Mouse (Mus musculus) midbrain, embryonic 11.5 days (tissue): ENCODE data around the gene Gata3. TPM values are rescaled to one million over a fixed set of nuclear protein-coding genes. Genes with fewer than 3 reads are reported as not detected.
A peak's percentile ranks its signal among the peaks of the same experiment; 100 is the strongest.

Experiments
- ATAC-seq: fragments of 200-750 bp; cut with Nextera tagmentation; 2 replicates; pipeline ENCODE4 v1.8.0; 2017; ENCODE audit warnings: moderate TSS enrichment, moderate library complexity; ENCODE audit not compliant: low FRiP score
- DNase-seq: peaks from one replicate; pipeline ENCODE4 v3.0.0; 2015; ENCODE audit warnings: low spot score; ENCODE audit errors: missing footprints
- H3K27ac ChIP-seq: fragments of 300-500 bp; sonication (generic); 2 replicates; pipeline ENCODE4 v1.5.1; 2014; ENCODE audit warnings: low read depth, low read length
- H3K27me3 ChIP-seq: fragments of 300-500 bp; sonication (generic); 2 replicates; pipeline ENCODE4 v1.6.1; 2014; ENCODE audit warnings: mild to moderate bottlenecking, low read length, moderate library complexity, mixed read lengths; ENCODE audit not compliant: control insufficient read depth, insufficient read depth
- H3K36me3 ChIP-seq: fragments of 300-500 bp; sonication (generic); 2 replicates; pipeline ENCODE4 v1.6.1; 2014; ENCODE audit warnings: mild to moderate bottlenecking, low read length, moderate library complexity, mixed read lengths; ENCODE audit not compliant: control insufficient read depth, insufficient read depth
- H3K4me1 ChIP-seq: fragments of 300-500 bp; sonication (generic); 2 replicates; pipeline ENCODE4 v1.6.1; 2014; ENCODE audit warnings: low read length; ENCODE audit not compliant: control insufficient read depth, insufficient read depth
- H3K4me2 ChIP-seq: fragments of 300-500 bp; sonication (generic); 2 replicates; pipeline ENCODE4 v1.6.1; 2014; ENCODE audit warnings: mild to moderate bottlenecking, moderate library complexity
- H3K4me3 ChIP-seq: fragments of 300-500 bp; sonication (generic); 2 replicates; pipeline ENCODE4 v1.5.1; 2014; ENCODE audit warnings: low read depth, low read length
- H3K9ac ChIP-seq: fragments of 300-500 bp; sonication (generic); 2 replicates; pipeline ENCODE4 v1.6.1; 2014; ENCODE audit warnings: low read length
- H3K9me3 ChIP-seq: fragments of 300-500 bp; sonication (generic); 2 replicates; pipeline ENCODE4 v1.6.1; 2016; ENCODE audit warnings: low read length; ENCODE audit not compliant: control insufficient read depth
- WGBS: fragments of 180-500 bp; shearing (Covaris S2); extraction: QIAGEN DNeasy Blood & Tissue Kit; methylation state at CpG from one replicate; pipeline ENCODE4 v1.1.7; 2014; 5-methylcytosine and 5-hydroxymethylcytosine counted together
- polyA plus RNA-seq: library from polyadenylated mRNA; unstranded; fragments of >200 nt; fragmentation: Nextera tagmentation; extraction: Ambion mirVana; gene quantifications from 2 replicates; pipeline ENCODE4 v1.2.1, GENCODE M21; 2014

The Gata3 gene
- polyA plus RNA-seq, 1 experiment from 2014 or later = 34.1 TPM

GRCm38 (mm10) chr2:9888913-9889650, 752 bp downstream of the Gata3 start, which contains the start of gene 9230102O04Rik:
TSS of gene 9230102O04Rik (minus strand) at chr2:9889540.
- DNase-seq (peak; percentile 95), ATAC-seq (peak; percentile 78)
- WGBS = under 1% methylated on average over 30 of the region's 30 CpGs
- Histone ChIP-seq H3K27ac (no peak within 1 kb of the TSS), H3K4me3 (peak within 1 kb of the TSS; percentile 13), H3K9ac (no peak within 1 kb of the TSS), H3K9me3 (no peaks in the 10 kb centered on the region), H3K27me3 (peaks cover 89% of the 10 kb centered on the region), H3K36me3 (no peaks in the 10 kb centered on the region), H3K4me1 (peaks cover 4% of the 10 kb centered on the region; the same call in 1 of the 2 replicates), H3K4me2 (peak within 1 kb of the TSS; percentile 32)

- Histone ChIP-seq H3K4me3 (peak overlapping the region; percentile 20), H3K36me3 (no peaks in the 10 kb centered on the region), H3K27ac (no peak overlapping the region), H3K27me3 (peaks cover 88% of the 10 kb centered on the region), H3K9me3 (no peaks in the 10 kb centered on the region), H3K4me1 (peaks cover 7% of the 10 kb centered on the region), H3K4me2 (no peak overlapping the region), H3K9ac (no peak overlapping the region; the same call in 1 of the 2 replicates)
- ATAC-seq (no peak), DNase-seq (peak; percentile 93)
- 0% methylated on average over 7 of the region's 7 CpGs for WGBS
Measured at GRCm38 (mm10) chr2:9887636-9888035, 2.2 kb downstream of the Gata3 start.

- Histone ChIP-seq H3K9me3 (no peaks in the 10 kb centered on the region), H3K4me1 (peaks cover 12% of the 10 kb centered on the region), H3K27ac (no peak overlapping the region), H3K36me3 (no peaks in the 10 kb centered on the region), H3K4me2 (no peak overlapping the region), H3K9ac (peak overlapping the region; percentile 33; the same call in 1 of the 2 replicates), H3K4me3 (peak overlapping the region; percentile 20), H3K27me3 (peaks cover 88% of the 10 kb centered on the region)
- 3% methylated on average over 7 of the region's 7 CpGs for WGBS
- ATAC-seq (no peak), DNase-seq (peak; percentile 92)
Measured at GRCm38 (mm10) chr2:9886921-9887610, 2.8 kb downstream of the Gata3 start.

- peaks cover 20% of the 10 kb centered on the region for H3K4me1 ChIP-seq
- H3K4me3 ChIP-seq = peak overlapping the region; percentile 26
- no peaks in the 10 kb centered on the region for H3K36me3 ChIP-seq
- no peak overlapping the region for H3K27ac ChIP-seq
- H3K9ac ChIP-seq = peak overlapping the region; percentile 30; the same call in 1 of the 2 replicates
- H3K9me3 ChIP-seq = no peaks in the 10 kb centered on the region
- ATAC-seq (no peak), DNase-seq (peak; percentile 94)
- 0 out of 2 replicates have a peak overlapping the region, but pooled peaks have one; percentile 3 for H3K4me2 ChIP-seq
- H3K27me3 ChIP-seq = peaks cover 93% of the 10 kb centered on the region
- 6% methylated on average over 3 of the region's 3 CpGs for WGBS
Measured at GRCm38 (mm10) chr2:9886031-9886430, 3.8 kb downstream of the Gata3 start.

- no peak overlapping the region for H3K9ac ChIP-seq
- H3K4me3 ChIP-seq = peak overlapping the region; percentile 26
- 0 out of 2 replicates have a peak overlapping the region, but pooled peaks have one; percentile 11 for H3K27ac ChIP-seq
- WGBS = 3% methylated on average over 14 of the region's 14 CpGs
- H3K36me3 ChIP-seq = no peaks in the 10 kb centered on the region
- no peaks in the 10 kb centered on the region for H3K9me3 ChIP-seq
- H3K4me1 ChIP-seq = peaks cover 21% of the 10 kb centered on the region
- DNase-seq (peak; percentile 95), ATAC-seq (no peak)
- no peak overlapping the region for H3K4me2 ChIP-seq
- peaks cover 95% of the 10 kb centered on the region for H3K27me3 ChIP-seq
Measured at GRCm38 (mm10) chr2:9885217-9885770, 4.5 kb downstream of the Gata3 start.

- WGBS = under 1% methylated on average over 14 of the region's 15 CpGs
- H3K27me3 ChIP-seq = peaks cover 94% of the 10 kb centered on the region
Measured at GRCm38 (mm10) chr2:9884533-9885216, 5.2 kb downstream of the Gata3 start.

GRCm38 (mm10) chr2:9883803-9884532, 5.9 kb downstream of the Gata3 start:
- Histone ChIP-seq H3K27me3 (peaks cover 87% of the 10 kb centered on the region), H3K27ac (no peak overlapping the region), H3K9ac (peak overlapping the region; percentile 9; the same call in 1 of the 2 replicates), H3K4me3 (peak overlapping the region; percentile 26), H3K36me3 (no peaks in the 10 kb centered on the region), H3K4me2 (peak overlapping the region; percentile 60; the same call in 1 of the 2 replicates), H3K9me3 (no peaks in the 10 kb centered on the region), H3K4me1 (peaks cover 17% of the 10 kb centered on the region)
- ATAC-seq = no peak
- peak; percentile 92 for DNase-seq
- WGBS = 0% methylated on average over 27 of the region's 27 CpGs

More at GRCm38 (mm10) chr2:9884533-9885216, 5.2 kb downstream of the Gata3 start:
- Histone ChIP-seq H3K4me1 (peaks cover 21% of the 10 kb centered on the region), H3K4me3 (peak overlapping the region; percentile 26), H3K4me2 (no peak overlapping the region; the same call in 1 of the 2 replicates), H3K9ac (peak overlapping the region; percentile 0), H3K36me3 (no peaks in the 10 kb centered on the region), H3K9me3 (no peaks in the 10 kb centered on the region), H3K27ac (peak overlapping the region; percentile 11; the same call in 1 of the 2 replicates)
- DNase-seq (peak; percentile 97), ATAC-seq (no peak)
